Mouse (Mus musculus): Measurements from ENCODE around the gene Gad1.

GRCm38 (mm10) chr2:70562611-70562980 lies 9.7 kb downstream of the Gad1 start:
- TF ChIP-seq CTCF (IDR thresholded peaks at IDR 0.05; ENCODE audit: control insufficient read depth, insufficient read depth, insufficient replicate concordance, low read depth, low read length), result no peak
- no peak for TF ChIP-seq POLR2A (IDR thresholded peaks at IDR 0.05; ENCODE audit: control insufficient read depth, low read depth, low read length)

All from testis, adult 2 months (tissue).